Mouse (Mus musculus): ENCODE results near the gene Rhox3c.
"Not testable (repeated sequence)": the region's sequence is repeated elsewhere in the genome, so short reads cannot be mapped to it uniquely, and the experiment has no call there.

Rhox3c gene

DNA sequence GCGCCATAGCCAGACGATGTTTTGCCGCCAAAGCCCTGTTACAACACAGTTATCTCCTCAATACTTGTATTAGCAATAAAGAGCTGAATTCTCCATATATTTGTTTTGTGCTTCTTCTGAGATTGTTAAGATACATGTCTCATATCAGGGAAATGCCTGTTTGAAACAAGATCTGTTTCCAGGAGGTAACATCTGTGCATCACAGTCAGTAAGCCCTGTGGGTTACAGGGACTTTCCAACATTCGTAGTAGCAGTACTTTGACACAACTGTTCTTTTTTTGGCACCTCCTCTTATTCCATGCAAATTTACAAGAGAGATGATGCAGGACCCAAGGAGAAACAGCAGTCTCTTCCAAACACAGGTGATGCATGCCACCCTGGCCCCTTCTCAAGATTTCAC is at the start of gene Rhox3c:
Rhox3c (plus strand) TSS at position 301 of the 400 bp plus-strand sequence.
- not testable (repeated sequence) for DNase-seq (ENCODE audit: inconsistent age in 2 of 2, low spot score in 1 of 2)

DNA sequence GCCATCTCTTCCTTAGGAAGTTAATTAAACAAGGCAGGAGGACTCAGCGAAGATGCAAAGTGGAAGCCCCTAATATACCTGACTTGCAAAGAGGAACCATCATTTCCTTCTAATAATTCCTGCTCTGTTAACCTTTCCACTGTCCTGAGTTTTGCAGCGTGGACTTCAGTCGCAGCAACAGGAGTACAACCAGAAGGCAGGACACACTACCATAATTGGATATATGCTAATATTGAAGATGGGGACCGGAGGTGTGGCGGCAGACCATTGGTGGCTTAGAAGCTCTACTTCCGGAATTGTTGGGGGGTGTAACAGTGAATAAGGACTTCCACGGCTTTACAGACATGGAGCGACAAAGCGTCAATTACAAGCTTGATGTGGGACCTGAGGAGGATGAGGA is 46.6 kb upstream of the Rhox3c start, which contains the start of gene Rhox2b:
Rhox2b (plus strand) TSS at position 301 of the 400 bp plus-strand sequence.
- not testable (repeated sequence) for DNase-seq (ENCODE audit: inconsistent age in 2 of 2, low spot score in 1 of 2)

DNA sequence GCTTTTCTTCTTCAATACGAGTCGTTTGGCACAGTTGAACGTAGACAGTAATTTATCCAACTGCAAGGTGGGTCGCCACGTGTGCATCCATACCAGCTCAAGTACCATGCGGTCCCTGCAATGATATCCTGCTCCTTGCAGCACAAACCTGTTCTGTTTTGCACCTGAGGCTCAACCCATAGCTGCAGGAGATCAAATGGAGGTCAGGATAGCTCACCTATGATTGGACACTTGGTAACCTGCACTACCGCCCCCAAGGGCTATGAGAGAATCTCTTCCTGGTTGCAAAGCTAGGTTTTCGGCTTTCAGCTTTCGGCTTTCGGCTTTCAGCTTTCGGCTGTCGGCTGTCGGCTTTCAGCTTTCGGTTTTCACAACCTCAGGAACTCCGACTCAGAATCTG is 26.2 kb upstream of the Rhox3c start, which contains the start of gene Rhox4b:
Rhox4b (plus strand) TSS at position 301 of the 400 bp plus-strand sequence.
- DNase-seq (ENCODE audit: inconsistent age in 2 of 2, low spot score in 1 of 2), result not testable (repeated sequence)

DNA sequence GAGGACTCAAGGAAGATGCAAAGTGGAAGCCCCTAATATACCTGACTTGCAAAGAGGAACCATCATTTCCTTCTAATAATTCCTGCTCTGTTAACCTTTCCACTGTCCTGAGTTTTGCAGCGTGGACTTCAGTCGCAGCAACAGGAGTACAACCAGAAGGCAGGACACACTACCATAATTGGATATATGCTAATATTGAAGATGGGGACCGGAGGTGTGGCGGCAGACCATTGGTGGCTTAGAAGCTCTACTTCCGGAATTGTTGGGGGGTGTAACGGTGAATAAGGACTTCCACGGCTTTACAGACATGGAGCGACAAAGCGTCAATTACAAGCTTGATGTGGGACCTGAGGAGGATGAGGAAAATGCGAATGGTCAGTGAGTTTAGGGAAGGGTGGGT is 5.0 kb upstream of the Rhox3c start, which contains the start of gene Rhox2c:
Rhox2c (plus strand) TSS at position 301 of the 400 bp plus-strand sequence.
- DNase-seq (ENCODE audit: inconsistent age in 2 of 2, low spot score in 1 of 2), result not testable (repeated sequence)

DNA sequence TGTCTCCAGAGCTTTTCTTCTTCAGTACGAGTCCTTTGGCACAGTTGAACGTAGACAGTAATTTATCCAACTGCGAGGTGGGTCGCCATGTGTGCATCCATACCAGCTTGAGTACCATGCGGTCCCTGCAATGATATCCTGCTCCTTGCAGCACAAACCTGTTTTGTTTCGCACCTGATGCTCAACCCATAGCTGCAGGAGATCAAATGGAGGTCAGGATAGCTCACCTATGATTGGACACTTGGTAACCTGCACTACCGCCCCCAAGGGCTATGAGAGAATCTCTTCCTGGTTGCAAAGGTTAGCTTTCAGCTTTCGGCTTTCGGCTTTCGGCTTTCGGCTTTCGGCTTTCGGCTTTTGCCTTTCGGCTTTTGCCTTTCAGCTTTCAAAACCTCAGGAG is 21.7 kb downstream of the Rhox3c start, which contains the start of gene Rhox4c:
Rhox4c (plus strand) TSS at position 301 of the 400 bp plus-strand sequence.
- not testable (repeated sequence) for DNase-seq (ENCODE audit: inconsistent age in 2 of 2, low spot score in 1 of 2)

DNA sequence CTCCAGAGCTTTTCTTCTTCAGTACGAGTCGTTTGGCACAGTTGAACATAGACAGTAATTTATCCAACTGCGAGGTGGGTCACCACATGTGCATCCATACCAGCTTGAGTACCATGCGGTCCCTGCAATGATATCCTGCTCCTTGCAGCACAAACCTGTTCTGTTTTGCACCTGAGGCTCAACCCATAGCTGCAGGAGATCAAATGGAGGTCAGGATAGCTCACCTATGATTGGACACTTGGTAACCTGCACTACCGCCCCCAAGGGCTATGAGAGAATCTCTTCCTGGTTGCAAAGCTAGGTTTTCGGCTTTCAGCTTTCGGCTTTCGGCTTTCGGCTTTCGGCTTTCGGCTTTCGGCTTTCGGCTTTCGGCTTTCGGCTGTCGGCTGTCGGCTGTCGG is 55.7 kb downstream of the Rhox3c start, which contains the start of gene Rhox4d:
Rhox4d (plus strand) TSS at position 301 of the 400 bp plus-strand sequence.
- not testable (repeated sequence) for DNase-seq (ENCODE audit: inconsistent age in 2 of 2, low spot score in 1 of 2)

Measured in adrenal gland, adult (tissue).